Mouse (Mus musculus) intestine, postnatal 0 days (tissue): ENCODE results near the gene Tpm3. TPM values are rescaled to one million over a fixed set of nuclear protein-coding genes. Genes with fewer than 3 reads are reported as not detected.

Experiments used
- ATAC-seq: fragments of 200-750 bp; cut with Nextera tagmentation; 2 replicates; pipeline ENCODE4 v1.8.0; 2017; ENCODE audit warnings: mild to moderate bottlenecking, moderate TSS enrichment, moderate library complexity
- H3K27ac ChIP-seq: fragments of 300-500 bp; sonication (generic); 2 replicates; pipeline ENCODE4 v1.5.1; 2014; ENCODE audit warnings: mild to moderate bottlenecking, low read depth, low read length, moderate library complexity
- H3K27me3 ChIP-seq: fragments of 300-500 bp; sonication (generic); replicated peaks from 2 replicates; pipeline ENCODE4 v1.6.1; 2014; ENCODE audit warnings: low read length, mixed read lengths; ENCODE audit not compliant: control insufficient read depth, insufficient read depth
- H3K36me3 ChIP-seq: fragments of 300-500 bp; sonication (generic); 2 replicates; pipeline ENCODE4 v1.6.1; 2014; ENCODE audit warnings: mild to moderate bottlenecking, moderate library complexity; ENCODE audit not compliant: control insufficient read depth, insufficient read depth
- H3K4me1 ChIP-seq: fragments of 300-500 bp; sonication (generic); replicated peaks from 2 replicates; pipeline ENCODE4 v1.6.1; 2014; ENCODE audit warnings: antibody characterized with exemption, low read length, mixed read lengths; ENCODE audit not compliant: control insufficient read depth, insufficient read depth
- H3K4me2 ChIP-seq: fragments of 300-500 bp; sonication (generic); replicated peaks from 2 replicates; pipeline ENCODE4 v1.6.1; 2014; ENCODE audit warnings: low read depth, mild to moderate bottlenecking, moderate library complexity
- H3K4me3 ChIP-seq: fragments of 300-500 bp; sonication (generic); 2 replicates; pipeline ENCODE4 v1.5.1; 2014; ENCODE audit warnings: low read depth, low read length
- H3K9ac ChIP-seq: fragments of 300-500 bp; sonication (generic); 2 replicates; pipeline ENCODE4 v1.6.1; 2014; ENCODE audit warnings: mild to moderate bottlenecking, low read depth, low read length
- H3K9me3 ChIP-seq: fragments of 300-500 bp; sonication (generic); 2 replicates; pipeline ENCODE4 v1.6.1; 2016; ENCODE audit warnings: mixed run types; ENCODE audit not compliant: control insufficient read depth
- CTCF ChIP-seq: sonication (generic); IDR thresholded peaks from 2 replicates; pipeline ENCODE4 v1.5.1; 2016; ENCODE audit warnings: low read depth, mild to moderate bottlenecking, control low read depth, antibody characterized with exemption, moderate library complexity
- WGBS: fragments of 180-500 bp; shearing (Covaris S2); extraction: QIAGEN DNeasy Blood & Tissue Kit; methylation state at CpG from one replicate; pipeline ENCODE4 v1.1.7; 2014; 5-methylcytosine and 5-hydroxymethylcytosine counted together
- polyA plus RNA-seq: library from polyadenylated mRNA; unstranded; fragments of >200 nt; fragmentation: Nextera tagmentation; extraction: Ambion mirVana; gene quantifications from 2 replicates; pipeline ENCODE4 v1.2.1, GENCODE M21; 2015

Gene Tpm3
- polyA plus RNA-seq, 1 experiment from 2014 or later = 311 TPM

- Histone ChIP-seq H3K9me3 (no peaks in the 10 kb centered on the region), H3K4me3 (no peak overlapping the region), H3K9ac (no peak overlapping the region), H3K4me1 (no peaks in the 10 kb centered on the region), H3K36me3 (no peaks in the 10 kb centered on the region), H3K27me3 (no peaks in the 10 kb centered on the region), H3K27ac (no peak overlapping the region), H3K4me2 (no peak overlapping the region)
- WGBS = 70% methylated on average over 7 of the region's 7 CpGs
- ATAC-seq = no peak
- no peak for TF ChIP-seq CTCF
These were observed 2.8 kb upstream of the Tpm3 start for GRCm38 (mm10) chr3:90069688-90070087.

GRCm38 (mm10) chr3:90076921-90077716 lies 4.7 kb downstream of the Tpm3 start:
- TF ChIP-seq CTCF = peak; percentile 94
- no peaks in the 10 kb centered on the region for H3K36me3 ChIP-seq
- 0 out of 2 replicates have a peak overlapping the region, but pooled peaks have one; percentile 6 for H3K4me2 ChIP-seq
- WGBS = 14% methylated on average over 5 of the region's 5 CpGs
- no peak overlapping the region for H3K27ac ChIP-seq
- 0 out of 2 replicates have a peak, but pooled peaks cover 4% of the 10 kb centered on the region for H3K4me1 ChIP-seq
- H3K9ac ChIP-seq = no peak overlapping the region
- H3K4me3 ChIP-seq = no peak overlapping the region
- H3K27me3 ChIP-seq = no peaks in the 10 kb centered on the region
- H3K9me3 ChIP-seq = no peaks in the 10 kb centered on the region
- ATAC-seq = no peak

DNA sequence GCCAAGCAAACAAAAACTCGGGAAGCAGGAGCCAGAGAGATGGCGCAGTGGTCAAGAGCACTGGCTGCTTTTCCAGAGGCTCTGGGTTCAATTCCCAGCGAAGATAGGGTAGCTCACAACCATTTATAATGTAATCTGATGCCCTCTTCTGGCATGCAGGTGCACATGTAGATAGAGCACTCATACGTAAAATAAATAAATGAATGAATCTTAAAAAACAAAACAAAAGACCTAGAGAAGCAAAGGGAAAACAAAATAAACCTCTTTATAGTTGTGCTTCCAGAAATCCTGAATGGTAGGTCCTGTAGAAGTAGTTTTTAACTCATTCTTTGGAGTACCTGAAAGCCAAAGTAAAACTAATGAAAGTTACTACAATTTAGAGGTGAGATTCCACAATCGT lies 5.8 kb downstream of the Tpm3 start:
- Histone ChIP-seq H3K4me2 (no peak overlapping the region), H3K9me3 (no peaks in the 10 kb centered on the region), H3K9ac (no peak overlapping the region), H3K4me3 (no peak overlapping the region), H3K36me3 (no peaks in the 10 kb centered on the region), H3K4me1 (0 out of 2 replicates have a peak, but pooled peaks cover 4% of the 10 kb centered on the region), H3K27ac (no peak overlapping the region), H3K27me3 (no peaks in the 10 kb centered on the region)
- no peak for TF ChIP-seq CTCF
- no peak for ATAC-seq
- 47% methylated on average over 5 of the region's 5 CpGs for WGBS

DNA sequence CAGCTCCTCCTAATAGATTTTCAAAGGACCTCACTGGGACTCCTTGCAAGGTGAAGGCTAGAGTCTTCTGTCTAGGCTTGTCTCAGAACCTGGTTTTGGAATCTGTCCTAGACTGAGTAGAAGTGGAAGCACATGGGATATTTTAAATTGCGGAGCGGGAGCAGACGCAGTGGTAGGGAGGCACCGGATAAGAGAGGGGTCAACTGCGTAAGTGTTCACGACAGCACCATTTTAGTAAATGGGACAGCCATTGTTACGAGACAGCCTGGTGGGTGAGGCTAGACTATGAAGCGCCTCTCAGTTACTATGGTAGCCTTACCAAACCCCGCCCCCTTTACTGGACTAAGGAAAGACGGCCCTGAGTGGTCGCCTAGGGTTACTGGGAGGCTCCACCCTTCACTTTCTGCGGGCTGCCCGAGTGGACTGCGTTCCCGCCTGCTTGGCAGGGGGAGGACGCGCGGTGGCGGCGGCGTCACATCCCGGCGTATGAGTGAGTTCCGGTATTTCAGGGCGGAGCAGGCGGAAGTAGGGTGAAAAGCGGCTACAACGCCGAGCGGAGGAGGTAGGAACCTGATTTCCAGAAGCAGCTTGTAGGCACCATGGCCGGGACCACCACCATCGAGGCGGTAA lies 6.8 kb downstream of the Tpm3 start:
- WGBS = 0% methylated on average over 31 of the region's 33 CpGs
- ATAC-seq = peak; percentile 85
- peak; percentile 51 for TF ChIP-seq CTCF
- H3K4me3 ChIP-seq = peak overlapping the region; percentile 94
- peaks cover 13% of the 10 kb centered on the region; the same call in 1 of the 2 replicates for H3K4me1 ChIP-seq
- peak overlapping the region; percentile 99 for H3K27ac ChIP-seq
- H3K27me3 ChIP-seq = no peaks in the 10 kb centered on the region
- H3K9me3 ChIP-seq = no peaks in the 10 kb centered on the region
- H3K4me2 ChIP-seq = peak overlapping the region; percentile 72
- H3K36me3 ChIP-seq = no peaks in the 10 kb centered on the region
- H3K9ac ChIP-seq = peak overlapping the region; percentile 93

GRCm38 (mm10) chr3:90079763-90080497 lies 7.5 kb downstream of the Tpm3 start:
- H3K4me2 ChIP-seq = peak overlapping the region; percentile 72
- H3K36me3 ChIP-seq = no peaks in the 10 kb centered on the region
- H3K4me3 ChIP-seq = peak overlapping the region; percentile 94
- peak overlapping the region; percentile 93 for H3K9ac ChIP-seq
- under 1% methylated on average over 52 of the region's 53 CpGs for whole genome bisulfite sequencing
- H3K27ac ChIP-seq = peak overlapping the region; percentile 99
- H3K9me3 ChIP-seq = no peaks in the 10 kb centered on the region
- no peaks in the 10 kb centered on the region for H3K27me3 ChIP-seq
- TF ChIP-seq CTCF = no peak; the same call in 1 of the 2 replicates
- peaks cover 15% of the 10 kb centered on the region; the same call in 1 of the 2 replicates for H3K4me1 ChIP-seq
- peak; percentile 31; the same call in 1 of the 2 replicates for ATAC-seq

- Histone ChIP-seq H3K4me3 (peak overlapping the region; percentile 94), H3K27me3 (no peaks in the 10 kb centered on the region), H3K9ac (peak overlapping the region; percentile 93), H3K4me1 (peaks cover 17% of the 10 kb centered on the region; the same call in 1 of the 2 replicates), H3K36me3 (no peaks in the 10 kb centered on the region), H3K9me3 (no peaks in the 10 kb centered on the region), H3K4me2 (peak overlapping the region; percentile 72), H3K27ac (peak overlapping the region; percentile 99)
- 0% methylated on average over 6 of the region's 6 CpGs for WGBS
- no peak for ATAC-seq
- 0 out of 2 replicates have a peak, but pooled peaks have one; percentile 3 for TF ChIP-seq CTCF
These were observed 8.0 kb downstream of the Tpm3 start for GRCm38 (mm10) chr3:90080498-90080863.
